Mouse (Mus musculus): ENCODE measurements around the gene Dnajc4.
A peak's percentile ranks its signal among the peaks of the same experiment; 100 is the strongest.

The Dnajc4 gene

GRCm38 (mm10) chr19:6992011-6992858 lies at the start of gene Dnajc4:
Dnajc4 (minus strand) TSS chr19:6992572.
- peak in 1 of 2 experiments; percentile 98 for DNase-seq

DNA sequence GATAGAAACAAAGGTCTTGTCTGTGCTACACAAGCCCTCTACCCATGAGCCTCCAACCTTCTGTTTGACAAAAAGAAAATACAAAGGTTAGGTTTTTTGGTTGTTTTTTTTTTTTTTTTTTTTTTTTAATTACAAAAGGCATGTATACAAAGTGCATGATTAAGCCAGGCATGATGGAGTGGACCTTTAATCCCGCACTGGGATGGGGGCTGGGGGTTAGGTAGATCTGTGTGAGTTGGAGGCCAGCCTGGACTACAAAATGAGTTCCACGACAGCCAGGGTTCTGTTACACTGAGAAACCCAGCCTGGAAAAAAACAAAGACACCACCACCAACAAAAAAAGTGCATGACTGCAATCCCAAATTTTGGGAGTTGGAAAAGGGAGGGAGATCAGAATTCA lies 48.8 kb upstream of the Dnajc4 start:
- no peak for DNase-seq

GRCm38 (mm10) chr19:7040637-7041130 lies 48.3 kb upstream of the Dnajc4 start:
- no peak for DNase-seq

- DNase-seq, result peak; percentile 100
Measured at GRCm38 (mm10) chr19:7039841-7040636, 47.7 kb upstream of the Dnajc4 start, which contains the start of gene Stip1. Stip1 (minus strand) TSS chr19:7039967.

GRCm38 (mm10) chr19:7039088-7039720 lies 46.8 kb upstream of the Dnajc4 start:
- DNase-seq, result peak; percentile 69 to 71

DNA sequence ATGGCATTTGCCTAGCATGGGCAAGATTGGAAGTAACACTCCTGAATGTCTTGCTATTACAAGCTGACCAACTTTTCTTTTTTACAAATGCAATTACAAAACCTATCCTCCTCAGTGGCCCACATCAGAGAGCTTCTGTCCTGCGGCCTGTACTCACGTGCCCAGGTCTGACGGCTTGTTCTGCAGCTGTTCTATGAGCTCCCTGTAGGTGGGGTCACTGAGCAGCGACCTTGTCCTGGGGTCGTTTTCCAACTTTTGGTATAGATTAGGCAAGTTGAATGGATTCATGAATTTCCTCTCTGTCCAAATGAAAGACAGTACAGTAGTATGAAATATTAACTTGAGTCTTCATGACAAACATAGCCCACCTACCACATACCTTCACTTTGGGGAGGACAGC lies 41.6 kb upstream of the Dnajc4 start:
- no peak for DNase-seq

GRCm38 (mm10) chr19:7029531-7029930 lies 37.2 kb upstream of the Dnajc4 start:
- no peak for DNase-seq

DNA sequence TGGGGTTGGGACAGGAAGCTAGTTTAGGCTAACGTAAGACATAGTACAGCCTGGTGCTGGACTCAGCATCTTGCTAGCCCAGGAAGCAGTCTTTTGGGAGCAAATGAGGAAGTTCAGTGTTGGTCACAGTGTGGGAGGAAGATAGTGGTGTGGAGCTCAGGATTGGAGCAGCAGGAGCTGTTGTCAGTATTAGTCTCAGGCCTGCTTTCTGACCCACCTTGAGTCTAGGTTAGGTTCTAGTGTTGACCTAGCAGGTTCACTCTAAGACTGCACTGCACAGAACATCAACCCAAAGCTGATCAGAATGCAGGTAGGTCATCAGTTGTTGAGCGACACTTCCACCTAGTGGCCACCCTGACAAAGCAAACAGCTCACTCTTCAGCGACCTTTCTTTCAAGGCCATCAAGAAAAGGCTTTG lies 27.9 kb upstream of the Dnajc4 start:
- peak; percentile 74 to 76 for DNase-seq

- DNase-seq, result peak in 1 of 2 experiments; percentile 60
Measured at GRCm38 (mm10) chr19:7019191-7019590, 26.8 kb upstream of the Dnajc4 start, which contains the start of gene Fermt3. Fermt3 (minus strand) TSS chr19:7019469.

- no peak for DNase-seq
Measured at GRCm38 (mm10) chr19:7018546-7018945, 26.2 kb upstream of the Dnajc4 start.

DNA sequence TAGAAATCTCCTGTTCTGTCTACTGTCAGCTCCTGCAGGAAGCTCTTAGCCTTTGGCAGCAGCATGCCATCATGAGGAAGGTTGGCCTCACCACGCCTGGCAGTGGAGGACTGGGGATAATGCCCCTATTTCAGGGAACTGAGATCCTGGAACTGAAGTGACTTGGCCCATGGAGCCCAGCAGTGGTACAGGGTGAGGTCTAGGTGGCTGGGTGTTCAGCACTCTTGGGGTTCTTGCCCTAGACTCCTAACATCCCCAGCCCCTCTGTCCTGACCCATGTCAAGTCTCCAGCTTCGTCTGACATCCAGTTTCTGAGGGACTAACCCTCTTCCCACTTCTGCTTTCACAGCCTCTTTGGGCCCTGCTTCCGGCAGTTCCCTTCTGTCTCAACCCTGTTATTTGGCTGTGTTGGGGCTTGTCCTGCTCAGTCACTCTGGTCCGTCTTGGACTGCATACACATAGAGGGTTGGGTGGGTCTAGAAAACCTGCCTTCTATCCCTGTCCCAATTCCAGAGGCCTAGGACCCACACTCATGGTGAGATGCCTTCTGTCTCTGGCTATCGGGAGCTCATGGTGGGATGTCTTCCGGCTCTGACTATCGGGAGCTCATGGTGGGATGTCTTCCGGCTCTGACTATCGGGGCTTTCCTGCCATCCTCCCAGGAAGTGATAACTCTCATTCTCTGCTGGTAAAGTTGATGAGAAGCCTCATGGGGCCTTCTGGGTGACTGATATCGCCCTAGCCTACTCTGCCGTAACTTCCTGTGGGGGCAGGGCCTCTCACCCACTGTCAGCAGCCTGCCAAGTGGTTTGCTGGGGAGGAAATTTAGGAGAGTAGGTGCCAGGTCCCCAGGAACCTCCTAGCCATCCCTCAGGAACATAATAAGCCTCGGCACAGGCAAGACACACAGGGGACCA lies 25.4 kb upstream of the Dnajc4 start:
- no peak for DNase-seq

- DNase-seq, result no peak
Measured at GRCm38 (mm10) chr19:7014481-7015135, 22.2 kb upstream of the Dnajc4 start.

GRCm38 (mm10) chr19:7013984-7014383 lies 21.6 kb upstream of the Dnajc4 start:
- DNase-seq, result peak in 1 of 2 experiments; percentile 58

GRCm38 (mm10) chr19:7012426-7012825 lies 20.1 kb upstream of the Dnajc4 start:
- no peak for DNase-seq

DNA sequence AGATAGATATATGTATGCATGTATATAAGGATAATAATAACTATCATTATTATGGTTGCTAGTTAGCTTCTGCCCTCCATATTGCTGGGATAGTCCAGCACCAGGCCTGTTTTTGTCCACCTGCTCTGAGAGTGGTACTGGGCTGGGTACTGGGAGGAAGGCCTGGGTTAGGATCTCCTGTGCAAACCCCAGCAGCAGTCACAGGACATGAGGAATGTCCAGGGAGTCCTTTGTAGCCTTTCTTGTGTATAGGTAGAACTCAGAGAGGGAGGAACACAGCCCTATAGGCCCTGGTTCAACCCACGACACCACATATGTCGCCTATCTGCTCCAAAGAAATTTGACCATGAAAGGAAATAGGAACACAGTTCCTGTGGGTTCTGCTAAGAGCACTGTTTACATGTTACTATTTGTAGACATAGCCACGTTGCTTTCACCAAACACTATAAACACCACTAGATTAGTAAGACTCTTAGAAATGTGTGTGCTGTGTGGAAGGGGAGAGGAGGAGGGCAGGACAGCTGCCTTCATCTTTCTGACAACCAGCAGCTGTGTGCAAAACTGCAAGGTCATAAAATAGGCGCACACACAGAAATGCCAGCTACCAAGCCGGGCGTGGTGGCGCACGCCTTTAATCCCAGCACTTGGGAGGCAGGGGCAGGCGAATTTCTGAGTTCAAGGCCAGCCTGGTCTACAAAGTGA lies 14.7 kb upstream of the Dnajc4 start:
- DNase-seq, result no peak

- DNase-seq, result peak in 1 of 2 experiments; percentile 40
Measured at GRCm38 (mm10) chr19:6999360-7000063, 7.1 kb upstream of the Dnajc4 start.

DNA sequence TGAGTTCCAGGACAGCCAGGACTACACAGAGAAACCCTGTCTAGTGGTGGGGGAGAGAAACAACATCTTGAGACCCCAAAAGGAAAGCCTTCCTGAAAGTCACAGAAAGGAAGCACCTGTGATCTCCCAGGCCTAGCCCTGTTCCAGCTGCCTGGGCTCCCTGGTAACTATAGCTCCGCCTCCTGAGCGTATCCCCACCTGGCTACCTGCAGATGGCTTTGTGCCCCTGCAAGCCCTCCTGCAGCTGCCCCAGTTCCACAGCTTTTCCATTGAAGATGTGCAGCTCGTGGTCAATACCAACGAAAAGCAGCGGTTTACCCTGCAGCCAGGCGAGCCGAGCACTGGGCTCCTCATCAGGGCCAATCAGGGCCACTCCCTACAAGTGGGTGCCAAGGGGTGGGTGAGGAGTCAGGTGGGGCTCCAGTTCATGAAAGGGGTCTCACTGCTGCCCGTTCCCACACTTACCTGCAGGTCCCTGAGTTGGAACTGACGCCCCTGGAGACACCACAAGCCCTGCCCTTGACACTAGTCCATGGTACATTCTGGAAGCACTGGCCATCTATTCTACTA lies 5.4 kb upstream of the Dnajc4 start:
- peak in 1 of 2 experiments; percentile 30 for DNase-seq

GRCm38 (mm10) chr19:6996006-6996405 lies 3.6 kb upstream of the Dnajc4 start, which contains the start of the genes Nudt22 and Trpt1:
Nudt22 (minus strand) TSS chr19:6996117.
Trpt1 (plus strand) TSS chr19:6996131.
- peak; percentile 95 to 97 for DNase-seq
